Mouse (Mus musculus) thymus, adult 2 months (tissue): Measurements from ENCODE around the gene Selenon.

Experiments used
- CTCF ChIP-seq: fragments of 200-500 bp; IDR thresholded peaks from 2 replicates; pipeline ENCODE4 v1.5.1; 2012; ENCODE audit warnings: mild to moderate bottlenecking, control low read depth, low read length, moderate library complexity, borderline replicate concordance; ENCODE audit not compliant: control insufficient read depth, poor library complexity, insufficient read depth; ENCODE audit errors: extremely low read depth
- POLR2A ChIP-seq: fragments of 200-500 bp; IDR thresholded peaks from 2 replicates; pipeline ENCODE4 v1.6.1; 2012; ENCODE audit warnings: mild to moderate bottlenecking, low read length, control low read depth, moderate library complexity; ENCODE audit not compliant: control insufficient read depth, poor library complexity, insufficient read depth; ENCODE audit errors: extremely low read depth

- TF ChIP-seq CTCF (no peak), POLR2A (no peak)
Observed at GRCm38 (mm10) chr4:134526220-134526619, 25.7 kb downstream of the Selenon start.
